Mouse (Mus musculus) stomach, adult 2 months (tissue): ENCODE data around the gene Cldn34b3. TPM values are rescaled to one million over a fixed set of nuclear protein-coding genes. Genes with fewer than 3 reads are reported as not detected.

Experiments used
- polyA plus RNA-seq: library from polyadenylated mRNA; depleted of rRNA; stranded (reverse); fragments of >200 nt; gene quantifications from 2 replicates; pipeline ENCODE4 v1.2.3, GENCODE M21; 2012; rRNA removed

The Cldn34b3 gene
- polyA plus RNA-seq = not detected in 2 replicates

GRCm38 (mm10) chrX:76264004-76264403, at the start of gene Cldn34b3:
Gene Cldn34b3 (plus strand): TSS chrX:76264304.

Other genes with a start within 250 kb of the Cldn34b3 start
- not detected in 2 replicates for gene Cldn34b4, start 129.0 kb downstream of the Cldn34b3 start, polyA plus RNA-seq